Mouse (Mus musculus) adipose tissue, adult 10 weeks (tissue): Measurements from ENCODE around the gene Nkx6-2. TPM values are rescaled to one million over a fixed set of nuclear protein-coding genes. Genes with fewer than 3 reads are reported as not detected.

Experiments used
- polyA plus RNA-seq: library from polyadenylated mRNA; stranded (reverse); fragments of 350-450 nt; fragmentation: Illumina TruSeq; extraction: RNeasy Lipid Tissue Mini Kit (QIAGEN cat#74804); gene quantifications from one replicate; pipeline ENCODE4 v1.2.3, GENCODE M21; 2014; ENCODE audit warnings: low read depth, low replicate concordance

Gene Nkx6-2
- 0.16 TPM for polyA plus RNA-seq

DNA sequence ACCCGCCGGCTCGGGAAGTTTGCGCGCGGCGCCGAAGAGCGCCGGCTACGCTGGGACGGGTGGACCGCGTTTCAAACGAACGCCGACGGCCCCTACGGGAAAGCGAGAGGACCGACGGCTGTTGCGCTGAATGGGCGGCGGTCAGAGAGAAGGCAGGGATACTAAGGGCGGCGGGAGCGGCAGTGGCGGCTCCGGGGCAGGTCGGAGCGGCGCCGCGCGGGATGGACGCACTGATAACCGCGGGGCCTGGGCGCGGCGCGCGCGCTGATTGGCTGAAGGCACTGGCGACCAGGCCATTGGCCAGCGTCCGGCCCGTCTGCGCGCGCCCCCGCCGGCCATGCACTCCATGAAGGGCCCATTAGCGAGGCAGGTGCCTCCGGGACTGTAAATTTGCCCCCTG lies at the start of gene Nkx6-2:
Gene Nkx6-2 (minus strand): TSS at position 203 of the 400 bp plus-strand sequence.

Other genes starting within 250 kb of the Nkx6-2 start
- 31.5 TPM for gene Inpp5a, start 193.7 kb downstream of the Nkx6-2 start, polyA plus RNA-seq
- gene Cfap46, start 101.0 kb upstream of the Nkx6-2 start, polyA plus RNA-seq = 3.4 TPM